Mouse (Mus musculus) erythroblast, embryonic 14.5 days (primary cell): Measurements from ENCODE around the gene Pglyrp3.

Source experiments
- GATA1 ChIP-seq: IDR thresholded peaks from 2 replicates; pipeline ENCODE4 v1.6.1; 2012; ENCODE audit warnings: low read length, inconsistent platforms, mixed read lengths
- TAL1 ChIP-seq: IDR thresholded peaks from 3 replicates; pipeline ENCODE4 v1.6.1; 2012; ENCODE audit warnings: low read length, inconsistent platforms, mixed read lengths

DNA sequence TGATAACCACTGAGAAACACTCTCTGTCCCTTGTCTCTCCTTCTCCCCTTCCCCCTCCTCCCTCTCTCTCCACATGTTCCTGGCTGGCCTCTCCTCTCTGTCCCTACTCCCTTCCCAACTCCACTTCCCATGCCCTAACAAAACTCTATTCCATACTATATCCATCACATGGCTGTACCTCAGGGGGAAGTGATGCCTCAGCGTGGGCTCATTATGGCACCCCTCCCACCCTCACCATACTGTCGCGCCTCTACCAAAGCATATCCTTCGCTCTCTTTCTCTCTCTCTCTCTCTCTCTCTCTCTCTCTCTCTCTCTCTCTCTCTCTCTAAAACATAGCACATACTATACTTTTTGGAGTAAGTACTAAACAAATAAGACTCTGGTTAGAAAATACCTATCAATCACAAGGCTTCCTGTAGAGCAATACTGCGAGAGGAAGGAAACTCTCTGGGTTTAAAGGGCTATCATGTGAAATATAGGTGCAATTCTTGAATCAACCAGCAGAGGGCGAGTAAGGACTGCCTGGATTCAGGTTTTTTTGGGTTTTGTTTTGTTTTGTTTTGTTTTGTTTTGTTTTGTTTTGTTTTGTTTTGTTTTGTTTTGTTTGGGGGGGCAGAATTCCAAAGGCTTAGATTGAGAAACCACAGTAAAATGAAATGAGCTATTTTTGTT is 36.1 kb downstream of the Pglyrp3 start:
- TF ChIP-seq GATA1 (no peak), TAL1 (no peak)
